Mouse (Mus musculus) E14TG2a.4 (cell line): ENCODE data around the gene Itga10.

ENCODE experiments used
- H3K27me3 ChIP-seq: 2 replicates; pipeline ENCODE4 v1.6.1; 2014; ENCODE audit warnings: low read length, control low read depth; ENCODE audit not compliant: insufficient read depth
- H3K36me3 ChIP-seq: 2 replicates; pipeline ENCODE4 v1.6.1; 2014; ENCODE audit warnings: low read length, control low read depth; ENCODE audit not compliant: insufficient read depth
- H3K4me1 ChIP-seq: replicated peaks from 2 replicates; pipeline ENCODE4 v1.6.1; 2014; ENCODE audit warnings: low read depth, low read length, control low read depth
- H3K4me3 ChIP-seq: replicated peaks from 2 replicates; pipeline ENCODE4 v1.5.1; 2014; ENCODE audit warnings: mild to moderate bottlenecking, low read length
- H3K9me3 ChIP-seq: 2 replicates; pipeline ENCODE4 v1.6.1; 2014; ENCODE audit warnings: low read length, control low read depth
- CTCF ChIP-seq: conservative IDR thresholded peaks from 2 replicates; pipeline ENCODE4 v1.5.1; 2014; ENCODE audit warnings: low read length
- NANOG ChIP-seq: IDR thresholded peaks from 2 replicates; pipeline ENCODE4 v1.6.1; 2014; ENCODE audit warnings: borderline replicate concordance, low read length, mixed read lengths
- POU5F1 ChIP-seq: IDR thresholded peaks from 2 replicates; pipeline ENCODE4 v1.6.1; 2014; ENCODE audit warnings: low read length, borderline replicate concordance

Gene Itga10

GRCm38 (mm10) chr3:96645018-96645649 lies at the start of gene Itga10:
Gene Itga10 (plus strand): TSS chr3:96645584.
- H3K27me3 ChIP-seq: no peaks in the 10 kb centered on the region
- no peaks in the 10 kb centered on the region for H3K9me3 ChIP-seq
- peaks cover 41% of the 10 kb centered on the region for H3K36me3 ChIP-seq
- TF ChIP-seq NANOG: no peak
- TF ChIP-seq CTCF: peak; percentile 69
- H3K4me1 ChIP-seq: peaks cover 38% of the 10 kb centered on the region
- H3K4me3 ChIP-seq: no peak within 1 kb of the TSS

GRCm38 (mm10) chr3:96595661-96596060 lies 49.7 kb upstream of the Itga10 start:
- Histone ChIP-seq H3K27me3 (peaks cover 42% of the 10 kb centered on the region), H3K4me1 (peaks cover 86% of the 10 kb centered on the region), H3K9me3 (no peaks in the 10 kb centered on the region), H3K4me3 (peak overlapping the region; percentile 81), H3K36me3 (no peaks in the 10 kb centered on the region)
- TF ChIP-seq CTCF: no peak
- TF ChIP-seq NANOG: no peak
- TF ChIP-seq POU5F1: no peak

- TF ChIP-seq POU5F1 (no peak), NANOG (no peak), CTCF (no peak)
- Histone ChIP-seq H3K4me1 (peaks cover 83% of the 10 kb centered on the region), H3K27me3 (peaks cover 42% of the 10 kb centered on the region), H3K36me3 (no peaks in the 10 kb centered on the region), H3K9me3 (no peaks in the 10 kb centered on the region), H3K4me3 (peak within 1 kb of the TSS; percentile 81)
Observed at GRCm38 (mm10) chr3:96596228-96596707, 49.1 kb upstream of the Itga10 start, which contains the start of gene Ankrd34a. Gene Ankrd34a (plus strand): TSS chr3:96596636.

GRCm38 (mm10) chr3:96596855-96597254 lies 48.5 kb upstream of the Itga10 start:
- Histone ChIP-seq H3K4me3 (peak overlapping the region; percentile 81), H3K4me1 (peaks cover 83% of the 10 kb centered on the region), H3K9me3 (no peaks in the 10 kb centered on the region), H3K36me3 (no peaks in the 10 kb centered on the region), H3K27me3 (peaks cover 45% of the 10 kb centered on the region)
- no peak for TF ChIP-seq NANOG
- TF ChIP-seq CTCF: no peak
- no peak for TF ChIP-seq POU5F1

- no peaks in the 10 kb centered on the region for H3K36me3 ChIP-seq
- H3K27me3 ChIP-seq: peaks cover 51% of the 10 kb centered on the region
- H3K4me1 ChIP-seq: peaks cover 83% of the 10 kb centered on the region
- H3K4me3 ChIP-seq: peak overlapping the region; percentile 81
- TF ChIP-seq NANOG (no peak), CTCF (no peak), POU5F1 (no peak)
- H3K9me3 ChIP-seq: no peaks in the 10 kb centered on the region
Observed at GRCm38 (mm10) chr3:96597435-96597891, 47.9 kb upstream of the Itga10 start.

- Histone ChIP-seq H3K27me3 (peaks cover 60% of the 10 kb centered on the region), H3K9me3 (no peaks in the 10 kb centered on the region), H3K4me3 (peak overlapping the region; percentile 81), H3K36me3 (no peaks in the 10 kb centered on the region), H3K4me1 (peaks cover 83% of the 10 kb centered on the region)
- TF ChIP-seq CTCF: no peak
- no peak for TF ChIP-seq NANOG
- no peak for TF ChIP-seq POU5F1
Observed at GRCm38 (mm10) chr3:96598156-96599068, 47.0 kb upstream of the Itga10 start.

GRCm38 (mm10) chr3:96599069-96599393 lies 46.4 kb upstream of the Itga10 start:
- H3K36me3 ChIP-seq: no peaks in the 10 kb centered on the region
- TF ChIP-seq CTCF (no peak), NANOG (no peak), POU5F1 (no peak)
- no peaks in the 10 kb centered on the region for H3K9me3 ChIP-seq
- H3K4me1 ChIP-seq: peaks cover 82% of the 10 kb centered on the region
- peak overlapping the region; percentile 81 for H3K4me3 ChIP-seq
- H3K27me3 ChIP-seq: peaks cover 60% of the 10 kb centered on the region

GRCm38 (mm10) chr3:96599411-96599810 lies 46.0 kb upstream of the Itga10 start:
- Histone ChIP-seq H3K27me3 (peaks cover 60% of the 10 kb centered on the region), H3K4me3 (no peak overlapping the region), H3K9me3 (no peaks in the 10 kb centered on the region), H3K4me1 (peaks cover 82% of the 10 kb centered on the region), H3K36me3 (no peaks in the 10 kb centered on the region)
- TF ChIP-seq CTCF (no peak), NANOG (no peak), POU5F1 (no peak)
